8 mouse cellular contexts compared by ENCODE assay signal in the genomic region with DNA sequence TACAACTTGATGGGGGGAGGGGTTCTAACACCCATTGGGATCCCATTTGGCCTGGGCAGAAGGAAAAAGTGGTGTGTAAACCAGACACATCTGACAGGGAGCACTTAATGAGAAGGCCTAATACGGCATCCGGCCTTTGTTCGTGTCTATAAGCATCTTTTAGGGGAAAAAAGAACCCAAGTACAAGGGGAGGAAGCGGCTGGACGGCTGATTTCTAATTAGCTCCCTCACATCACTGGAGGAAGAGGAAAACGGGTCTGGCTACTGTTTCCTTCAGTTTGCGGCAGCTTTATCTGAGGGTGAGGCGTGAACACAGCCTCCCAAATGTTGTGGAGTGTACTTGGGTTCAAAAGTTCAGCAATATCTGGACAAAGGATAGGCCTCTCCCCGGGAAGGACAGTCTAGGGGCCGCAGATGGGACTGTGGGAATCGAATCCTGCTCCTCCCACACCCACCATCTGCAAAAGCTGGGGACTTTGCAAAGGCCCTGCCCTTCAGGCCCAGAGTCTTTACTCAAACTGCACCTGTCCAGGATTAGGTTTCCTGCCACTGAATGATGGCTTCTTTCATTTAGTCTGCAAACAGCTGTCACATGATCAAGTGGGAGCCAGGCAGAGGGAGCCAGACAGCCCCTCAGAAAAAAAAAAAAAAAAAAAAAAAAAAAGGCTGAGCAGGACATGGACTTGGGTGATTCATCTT.
DNase-seq lines count a peak whose midpoint lies in the region; ATAC-seq and TF ChIP-seq lines count a peak whose summit lies in the region.

No protein-coding gene starts in this region.

- DNase-seq in midbrain, embryonic 10.5 days (ENCODE audit: low spot score): peak; percentile 76
- DNase-seq in midbrain, postnatal 0 days (ENCODE audit: low spot score): no peak
- peak; percentile 50 to 81 for DNase-seq in heart, adult 18-20 months
- DNase-seq in kidney, adult 8-10 months: peak; percentile 16 to 19
- DNase-seq in lung, postnatal 36 days: peak; percentile 16
- DNase-seq in thymus, postnatal 14 days: peak; percentile 30
- DNase-seq in frontal cortex, postnatal 14 days (ENCODE audit: low spot score in 2 of 2): no peak
- DNase-seq in ovary, postnatal 14 days (ENCODE audit: low spot score): no peak

- H3K4me2 ChIP-seq in midbrain, postnatal 0 days (ENCODE audit: low read depth, low read length, poor library complexity, severe bottlenecking): no peak overlapping the region

- peak overlapping the region; percentile 81 for H3K27ac ChIP-seq in midbrain, embryonic 10.5 days (replicated peaks)
- no peak overlapping the region; the same call in 1 of the 2 replicates for H3K27ac ChIP-seq in midbrain, postnatal 0 days (ENCODE audit: low read depth, low read length)

- H3K36me3 ChIP-seq in midbrain, embryonic 10.5 days: no peaks in the 10 kb centered on the region
- H3K36me3 ChIP-seq in midbrain, postnatal 0 days (ENCODE audit: insufficient read depth, low read length): no peaks in the 10 kb centered on the region

- H3K4me1 ChIP-seq in midbrain, embryonic 10.5 days: peaks cover 70% of the 10 kb centered on the region
- peaks cover 17% of the 10 kb centered on the region for H3K4me1 ChIP-seq in midbrain, postnatal 0 days (ENCODE audit: insufficient read depth, low read length)

- H3K4me3 ChIP-seq in midbrain, embryonic 10.5 days: peak overlapping the region; percentile 28
- no peak overlapping the region for H3K4me3 ChIP-seq in midbrain, postnatal 0 days (ENCODE audit: low read depth, low read length)

- WGBS in midbrain, embryonic 10.5 days: 23% methylated on average over 11 of the region's 11 CpGs
- WGBS in midbrain, postnatal 0 days: 13% methylated on average over 11 of the region's 11 CpGs

- H3K9me3 ChIP-seq in midbrain, embryonic 10.5 days (replicated peaks): no peaks in the 10 kb centered on the region
- no peaks in the 10 kb centered on the region for H3K9me3 ChIP-seq in midbrain, postnatal 0 days (ENCODE audit: low read length)

- no peak for ATAC-seq in midbrain, postnatal 0 days (ENCODE audit: low FRiP score)

- no peak overlapping the region for H3K9ac ChIP-seq in midbrain, postnatal 0 days (replicated peaks; ENCODE audit: low read length, poor library complexity, severe bottlenecking)

- TF ChIP-seq CTCF in midbrain, postnatal 0 days (IDR thresholded peaks at IDR 0.05): no peak

- H3K27me3 ChIP-seq in midbrain, embryonic 10.5 days (ENCODE audit: low read depth, poor library complexity, severe bottlenecking): no peaks in the 10 kb centered on the region
- no peaks in the 10 kb centered on the region for H3K27me3 ChIP-seq in midbrain, postnatal 0 days (ENCODE audit: insufficient read depth, low read length)

Comparison
In these comparisons a context has a peak if more than half of its experiments do, and no peak if none do; other contexts are left out.
1. DNase-seq: peak in midbrain, embryonic 10.5 days (single experiment), heart, adult 18-20 months (2 of 2), kidney, adult 8-10 months (2 of 2), lung, postnatal 36 days (single experiment) and thymus, postnatal 14 days (single experiment); none in midbrain, postnatal 0 days (single experiment), frontal cortex, postnatal 14 days (0 of 2) and ovary, postnatal 14 days (single experiment).